15 mouse cellular contexts compared by ENCODE assay signal in the genomic region with DNA sequence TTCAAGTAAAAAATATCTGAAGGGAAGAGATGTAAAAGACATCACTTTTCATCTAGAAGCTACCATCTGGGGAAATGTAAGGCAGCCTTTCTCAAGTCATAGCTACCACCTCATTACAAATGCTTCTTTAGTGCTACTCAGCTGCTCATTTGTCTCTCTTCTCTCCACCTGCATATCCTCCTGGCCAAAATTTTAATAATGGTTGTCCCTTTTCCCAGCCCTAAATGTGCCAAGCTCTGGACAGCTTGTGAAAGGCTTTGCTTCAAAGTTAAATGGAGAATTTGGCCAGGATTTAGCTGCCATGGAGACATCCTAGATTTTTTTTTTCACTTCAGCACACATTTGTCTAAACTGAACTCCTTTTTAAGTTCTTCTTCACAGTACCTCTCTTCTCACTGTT.
DNase-seq lines count a peak whose midpoint lies in the region; ATAC-seq lines count a peak whose summit lies in the region.
"Had no signal": no experiment of that assay in that cellular context is flagged by ENCODE, and none has a peak within 500 bp of the region (broad histone marks: within the 10 kb centered on the region; RNA-seq: fewer than 3 reads in every experiment).

No protein-coding gene starts in this region.

- intact Hi-C loops in left cerebral cortex, postnatal 25 days (cut with DNase I) = no loop called here

- H3K27ac ChIP-seq in hindbrain, embryonic 16.5 days (ENCODE audit: low read depth, low read length) = no peak overlapping the region
- no peak overlapping the region for H3K27ac ChIP-seq in hindbrain, embryonic 12.5 days
- H3K27ac ChIP-seq: gastrocnemius, adult 2 months; heart, embryonic 10.5 days; liver, embryonic 12.5 days; neural tube, embryonic 12.5 days had no signal

- H3K9me3 ChIP-seq in hindbrain, embryonic 16.5 days (ENCODE audit: control insufficient read depth, low read length) = no peaks in the 10 kb centered on the region
- H3K9me3 ChIP-seq in hindbrain, embryonic 12.5 days (replicated peaks) = no peaks in the 10 kb centered on the region
- H3K9me3 ChIP-seq: heart, embryonic 10.5 days; liver, embryonic 12.5 days; neural tube, embryonic 12.5 days had no signal

- H3K36me3 ChIP-seq in hindbrain, embryonic 16.5 days (ENCODE audit: control insufficient read depth, insufficient read depth, low read length) = no peaks in the 10 kb centered on the region
- H3K36me3 ChIP-seq in hindbrain, embryonic 12.5 days = no peaks in the 10 kb centered on the region
- H3K36me3 ChIP-seq: heart, embryonic 10.5 days; liver, embryonic 12.5 days; neural tube, embryonic 12.5 days had no signal

- no peaks in the 10 kb centered on the region for H3K4me1 ChIP-seq in hindbrain, embryonic 16.5 days (ENCODE audit: control insufficient read depth, insufficient read depth, low read depth, low read length)
- no peaks in the 10 kb centered on the region for H3K4me1 ChIP-seq in hindbrain, embryonic 12.5 days
- H3K4me1 ChIP-seq: heart, embryonic 10.5 days; liver, embryonic 12.5 days; neural tube, embryonic 12.5 days had no signal

- peak; percentile 88 for ATAC-seq in hindbrain, embryonic 16.5 days
- ATAC-seq in hindbrain, embryonic 12.5 days (ENCODE audit: low FRiP score) = no peak
- ATAC-seq: liver, embryonic 12.5 days; lung, postnatal 0 days had no signal

- no peak overlapping the region for H3K9ac ChIP-seq in hindbrain, embryonic 16.5 days (ENCODE audit: low read depth, low read length)
- H3K9ac ChIP-seq in hindbrain, embryonic 12.5 days = no peak overlapping the region
- H3K9ac ChIP-seq: liver, embryonic 12.5 days; neural tube, embryonic 12.5 days had no signal

- no peak overlapping the region for H3K4me3 ChIP-seq in hindbrain, embryonic 16.5 days (ENCODE audit: low read length)
- H3K4me3 ChIP-seq in hindbrain, embryonic 12.5 days = no peak overlapping the region
- H3K4me3 ChIP-seq: gastrocnemius, adult 2 months; heart, embryonic 10.5 days; liver, embryonic 12.5 days; neural tube, embryonic 12.5 days had no signal

- H3K27me3 ChIP-seq in hindbrain, embryonic 16.5 days (replicated peaks; ENCODE audit: control insufficient read depth, insufficient read depth, low read length) = no peaks in the 10 kb centered on the region
- H3K27me3 ChIP-seq in hindbrain, embryonic 12.5 days = no peaks in the 10 kb centered on the region
- H3K27me3 ChIP-seq: liver, embryonic 12.5 days; neural tube, embryonic 12.5 days had no signal

- H3K4me2 ChIP-seq in hindbrain, embryonic 16.5 days (ENCODE audit: low read length) = no peak overlapping the region
- no peak overlapping the region for H3K4me2 ChIP-seq in hindbrain, embryonic 12.5 days (replicated peaks)
- H3K4me2 ChIP-seq: liver, embryonic 12.5 days; neural tube, embryonic 12.5 days had no signal

- DNase-seq in brain, embryonic 18.5 days (ENCODE audit: low read depth, low spot score) = peak; percentile 45
- peak; percentile 5 to 32 for DNase-seq in layer of hippocampus, adult 18-20 months (ENCODE audit: low spot score in 2 of 2)
- DNase-seq in left cerebral cortex, postnatal 25 days (ENCODE audit: low spot score in 2 of 2) = peak; percentile 34 to 78
- DNase-seq in urinary bladder, postnatal 10 days (ENCODE audit: low spot score) = no peak
- DNase-seq in embryo, embryonic 9.5 days (ENCODE audit: extremely low spot score) = no peak
- DNase-seq: gastrocnemius, adult 2 months; kidney, adult 8-10 months; midbrain, embryonic 14.5 days; retina, postnatal 1 day had no signal

Comparison
In these comparisons a context has a peak if more than half of its experiments do, and no peak if none do; other contexts are left out.
1. DNase-seq: peak in brain, embryonic 18.5 days (single experiment), layer of hippocampus, adult 18-20 months (2 of 2) and left cerebral cortex, postnatal 25 days (2 of 2); none in urinary bladder, postnatal 10 days (single experiment) and embryo, embryonic 9.5 days (single experiment).